Mouse (Mus musculus): Measurements from ENCODE around the gene Fgf8. TPM values are rescaled to one million over a fixed set of nuclear protein-coding genes. Genes with fewer than 3 reads are reported as not detected.

The Fgf8 gene
- polyA plus RNA-seq, 1 experiment from 2014 or later = not detected

GRCm38 (mm10) chr19:45737846-45738484 is 4.8 kb downstream of the Fgf8 start:
- peaks cover 3% of the 10 kb centered on the region; the same call in 1 of the 2 replicates for H3K4me1 ChIP-seq (replicated peaks; ENCODE audit: control insufficient read depth, insufficient read depth)
- ATAC-seq (ENCODE audit: low FRiP score, low TSS enrichment) (no peak), DNase-seq (ENCODE audit: low spot score) (no peak)
- no peak overlapping the region for H3K27ac ChIP-seq (replicated peaks)
- no peak for TF ChIP-seq EP300 (optimal IDR thresholded peaks at IDR 0.05)
- no peak for TF ChIP-seq CTCF (IDR thresholded peaks at IDR 0.05; ENCODE audit: low read depth)
- H3K9me3 ChIP-seq (ENCODE audit: control insufficient read depth, low read length) = no peaks in the 10 kb centered on the region
- H3K4me3 ChIP-seq (ENCODE audit: low read depth, low read length) = no peak overlapping the region
- H3K27me3 ChIP-seq (ENCODE audit: control insufficient read depth, insufficient read depth, low read length) = peaks cover 27% of the 10 kb centered on the region; the same call in 1 of the 2 replicates
- H3K9ac ChIP-seq (ENCODE audit: low read length) = no peak overlapping the region
- WGBS = 83% methylated on average over 10 of the region's 10 CpGs
- no peak overlapping the region for H3K4me2 ChIP-seq (replicated peaks; ENCODE audit: low read depth)
- H3K36me3 ChIP-seq (ENCODE audit: control insufficient read depth, insufficient read depth, low read length) = no peaks in the 10 kb centered on the region

DNA sequence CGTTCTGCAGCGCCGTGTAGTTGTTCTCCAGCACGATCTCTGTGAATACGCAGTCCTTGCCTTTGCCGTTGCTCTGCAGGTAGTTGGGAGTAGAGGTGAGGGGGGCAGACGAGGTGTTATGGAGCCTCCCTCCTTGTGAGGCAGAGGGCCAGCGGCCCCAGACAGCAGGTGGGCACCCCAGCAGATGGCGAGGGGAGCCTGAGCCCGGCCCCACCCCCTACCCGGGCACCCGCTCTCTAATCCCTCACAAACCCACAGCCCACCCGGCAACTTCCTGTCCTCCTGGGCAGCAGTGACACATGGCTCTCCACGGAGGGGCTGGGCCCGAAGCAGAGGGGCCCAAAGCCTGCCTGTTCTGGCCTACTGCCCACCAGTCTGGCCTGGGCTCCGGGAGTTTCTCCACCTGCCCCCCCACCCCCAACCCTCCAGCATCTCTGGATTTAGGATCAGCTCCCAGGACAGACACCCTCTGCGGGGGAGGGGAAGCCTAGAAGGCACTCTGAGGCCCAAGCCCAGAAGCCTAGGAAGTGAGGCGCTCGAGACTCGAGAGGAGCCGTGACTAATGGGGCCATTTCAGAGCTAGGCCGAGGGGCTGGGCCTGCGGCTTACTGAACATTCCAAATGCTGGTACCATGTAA is 5.4 kb downstream of the Fgf8 start:
- H3K9me3 ChIP-seq (ENCODE audit: control insufficient read depth, low read length) = no peaks in the 10 kb centered on the region
- no peak overlapping the region for H3K9ac ChIP-seq (ENCODE audit: low read length)
- H3K36me3 ChIP-seq (ENCODE audit: control insufficient read depth, insufficient read depth, low read length) = no peaks in the 10 kb centered on the region
- peak overlapping the region; percentile 23 for H3K4me3 ChIP-seq (ENCODE audit: low read depth, low read length)
- H3K4me1 ChIP-seq (replicated peaks; ENCODE audit: control insufficient read depth, insufficient read depth) = peaks cover 3% of the 10 kb centered on the region; the same call in 1 of the 2 replicates
- DNase-seq (ENCODE audit: low spot score) (no peak), ATAC-seq (ENCODE audit: low FRiP score, low TSS enrichment) (peak; percentile 14; the same call in 1 of the 2 replicates)
- no peak for TF ChIP-seq CTCF (IDR thresholded peaks at IDR 0.05; ENCODE audit: low read depth)
- no peak for TF ChIP-seq EP300 (optimal IDR thresholded peaks at IDR 0.05)
- H3K27me3 ChIP-seq (ENCODE audit: control insufficient read depth, insufficient read depth, low read length) = peaks cover 24% of the 10 kb centered on the region; the same call in 1 of the 2 replicates
- 24% methylated on average over 22 of the region's 23 CpGs for WGBS
- H3K27ac ChIP-seq (replicated peaks) = no peak overlapping the region
- peak overlapping the region; percentile 49 for H3K4me2 ChIP-seq (replicated peaks; ENCODE audit: low read depth)

DNA sequence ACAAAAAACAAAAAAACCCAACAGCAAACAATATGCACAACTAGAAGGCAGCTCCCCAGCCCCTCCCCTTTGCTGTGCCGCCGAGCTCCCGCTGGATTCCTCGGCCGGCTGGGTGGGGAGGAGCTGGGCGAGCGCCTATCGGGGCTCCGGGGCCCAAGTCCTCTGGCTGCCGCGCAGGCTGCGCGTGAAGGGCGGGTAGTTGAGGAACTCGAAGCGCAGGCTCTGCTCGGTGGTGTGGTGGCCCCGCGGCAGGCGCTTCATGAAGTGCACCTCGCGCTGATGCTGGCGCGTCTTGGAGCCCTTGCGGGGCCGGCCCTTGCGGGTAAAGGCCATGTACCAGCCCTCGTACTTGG is 5.9 kb downstream of the Fgf8 start:
- 3% methylated on average over 28 of the region's 28 CpGs for WGBS
- no peaks in the 10 kb centered on the region for H3K9me3 ChIP-seq (ENCODE audit: control insufficient read depth, low read length)
- H3K9ac ChIP-seq (ENCODE audit: low read length) = no peak overlapping the region
- no peak overlapping the region for H3K27ac ChIP-seq (replicated peaks)
- H3K4me2 ChIP-seq (replicated peaks; ENCODE audit: low read depth) = peak overlapping the region; percentile 49
- H3K4me3 ChIP-seq (ENCODE audit: low read depth, low read length) = peak overlapping the region; percentile 23
- DNase-seq (ENCODE audit: low spot score) (peak; percentile 76), ATAC-seq (ENCODE audit: low FRiP score, low TSS enrichment) (peak; percentile 49)
- H3K4me1 ChIP-seq (replicated peaks; ENCODE audit: control insufficient read depth, insufficient read depth) = peaks cover 3% of the 10 kb centered on the region; the same call in 1 of the 2 replicates
- peaks cover 24% of the 10 kb centered on the region; the same call in 1 of the 2 replicates for H3K27me3 ChIP-seq (ENCODE audit: control insufficient read depth, insufficient read depth, low read length)
- TF ChIP-seq CTCF (IDR thresholded peaks at IDR 0.05; ENCODE audit: low read depth) (no peak; the same call in 1 of the 2 replicates), EP300 (optimal IDR thresholded peaks at IDR 0.05) (no peak)
- H3K36me3 ChIP-seq (ENCODE audit: control insufficient read depth, insufficient read depth, low read length) = no peaks in the 10 kb centered on the region

DNA sequence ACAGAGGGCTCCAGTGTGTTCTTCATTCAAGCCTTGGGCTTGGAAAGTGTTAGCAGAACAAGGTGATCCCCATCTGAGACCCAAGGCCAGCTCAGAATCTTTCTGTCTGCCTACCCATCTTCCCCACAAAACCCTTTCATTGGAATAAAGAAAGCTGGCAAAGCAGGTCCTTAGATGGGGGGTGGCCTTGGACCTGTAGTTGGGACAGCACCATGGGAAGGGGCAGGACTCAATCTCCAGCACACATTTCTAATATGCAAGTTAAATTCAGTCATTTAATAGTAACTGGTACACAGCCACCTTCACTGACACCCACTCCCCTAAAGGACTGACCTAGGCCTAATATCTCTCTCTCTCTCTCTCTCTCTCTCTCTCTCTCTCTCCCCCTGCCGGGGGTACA is 6.5 kb downstream of the Fgf8 start:
- peaks cover 20% of the 10 kb centered on the region; the same call in 1 of the 2 replicates for H3K27me3 ChIP-seq (ENCODE audit: control insufficient read depth, insufficient read depth, low read length)
- no peak overlapping the region for H3K4me3 ChIP-seq (ENCODE audit: low read depth, low read length)
- H3K9ac ChIP-seq (ENCODE audit: low read length) = no peak overlapping the region
- ATAC-seq (ENCODE audit: low FRiP score, low TSS enrichment) = no peak
- no peaks in the 10 kb centered on the region for H3K9me3 ChIP-seq (ENCODE audit: control insufficient read depth, low read length)
- 50% methylated on average over 1 of the region's 1 CpGs for WGBS
- H3K36me3 ChIP-seq (ENCODE audit: control insufficient read depth, insufficient read depth, low read length) = no peaks in the 10 kb centered on the region
- no peak overlapping the region for H3K27ac ChIP-seq (replicated peaks)
- peaks cover 3% of the 10 kb centered on the region; the same call in 1 of the 2 replicates for H3K4me1 ChIP-seq (replicated peaks; ENCODE audit: control insufficient read depth, insufficient read depth)
- no peak overlapping the region for H3K4me2 ChIP-seq (replicated peaks; ENCODE audit: low read depth)
- TF ChIP-seq CTCF (IDR thresholded peaks at IDR 0.05; ENCODE audit: low read depth) (no peak), EP300 (optimal IDR thresholded peaks at IDR 0.05) (no peak)
- no peak for DNase-seq (ENCODE audit: low spot score)

- H3K9me3 ChIP-seq (ENCODE audit: control insufficient read depth, low read length) = no peaks in the 10 kb centered on the region
- H3K27ac ChIP-seq (replicated peaks) = no peak overlapping the region
- H3K4me3 ChIP-seq (ENCODE audit: low read depth, low read length) = no peak overlapping the region
- WGBS = 63% methylated on average over 7 of the region's 7 CpGs
- TF ChIP-seq CTCF (IDR thresholded peaks at IDR 0.05; ENCODE audit: low read depth) (no peak), EP300 (optimal IDR thresholded peaks at IDR 0.05) (no peak)
- H3K4me2 ChIP-seq (replicated peaks; ENCODE audit: low read depth) = no peak overlapping the region
- ATAC-seq (ENCODE audit: low FRiP score, low TSS enrichment) (no peak), DNase-seq (ENCODE audit: low spot score) (no peak)
- H3K9ac ChIP-seq (ENCODE audit: low read length) = no peak overlapping the region
- H3K36me3 ChIP-seq (ENCODE audit: control insufficient read depth, insufficient read depth, low read length) = no peaks in the 10 kb centered on the region
- peaks cover 3% of the 10 kb centered on the region; the same call in 1 of the 2 replicates for H3K4me1 ChIP-seq (replicated peaks; ENCODE audit: control insufficient read depth, insufficient read depth)
- peaks cover 11% of the 10 kb centered on the region; the same call in 1 of the 2 replicates for H3K27me3 ChIP-seq (ENCODE audit: control insufficient read depth, insufficient read depth, low read length)
Measured at GRCm38 (mm10) chr19:45734762-45735161, 8.0 kb downstream of the Fgf8 start.

GRCm38 (mm10) chr19:45734191-45734590 is 8.5 kb downstream of the Fgf8 start:
- WGBS = 76% methylated on average over 5 of the region's 5 CpGs
- Histone ChIP-seq H3K9me3 (ENCODE audit: control insufficient read depth, low read length) (no peaks in the 10 kb centered on the region), H3K4me3 (ENCODE audit: low read depth, low read length) (no peak overlapping the region), H3K9ac (ENCODE audit: low read length) (no peak overlapping the region), H3K27ac (replicated peaks) (no peak overlapping the region), H3K4me2 (replicated peaks; ENCODE audit: low read depth) (no peak overlapping the region), H3K27me3 (ENCODE audit: control insufficient read depth, insufficient read depth, low read length) (peaks cover 9% of the 10 kb centered on the region; the same call in 1 of the 2 replicates), H3K4me1 (replicated peaks; ENCODE audit: control insufficient read depth, insufficient read depth) (peaks cover 3% of the 10 kb centered on the region; the same call in 1 of the 2 replicates), H3K36me3 (ENCODE audit: control insufficient read depth, insufficient read depth, low read length) (no peaks in the 10 kb centered on the region)
- ATAC-seq (ENCODE audit: low FRiP score, low TSS enrichment) (no peak), DNase-seq (ENCODE audit: low spot score) (no peak)
- TF ChIP-seq CTCF (IDR thresholded peaks at IDR 0.05; ENCODE audit: low read depth) (no peak), EP300 (optimal IDR thresholded peaks at IDR 0.05) (no peak)

All from stomach, postnatal 0 days (tissue).